Mouse (Mus musculus) right cerebral cortex, postnatal 14 days (tissue): ENCODE results near the gene Yap1.

ENCODE experiments used
- DNase-seq: peaks from one replicate; pipeline ENCODE4 v3.0.0; 2022

Gene Yap1

GRCm38 (mm10) chr9:7971993-7972392, 32.4 kb downstream of the Yap1 start:
- no peak for DNase-seq

GRCm38 (mm10) chr9:7967980-7968379, 36.4 kb downstream of the Yap1 start:
- DNase-seq, result no peak

- no peak for DNase-seq
Observed at GRCm38 (mm10) chr9:7965590-7965989, 38.8 kb downstream of the Yap1 start.

- no peak for DNase-seq
Observed at GRCm38 (mm10) chr9:7963867-7964266, 40.5 kb downstream of the Yap1 start.

- DNase-seq, result no peak
Observed at GRCm38 (mm10) chr9:7962915-7963314, 41.5 kb downstream of the Yap1 start.

- DNase-seq, result no peak
Observed at GRCm38 (mm10) chr9:7961366-7962160, 42.8 kb downstream of the Yap1 start.

- peak; percentile 28 for DNase-seq
Observed at GRCm38 (mm10) chr9:7960382-7960781, 44.0 kb downstream of the Yap1 start.

- DNase-seq, result no peak
Observed at GRCm38 (mm10) chr9:7959301-7959700, 45.1 kb downstream of the Yap1 start.

- DNase-seq, result no peak
Observed at GRCm38 (mm10) chr9:7958025-7958593, 46.3 kb downstream of the Yap1 start.

- no peak for DNase-seq
Observed at GRCm38 (mm10) chr9:7957407-7957806, 47.0 kb downstream of the Yap1 start.

GRCm38 (mm10) chr9:7956400-7956799, 48.0 kb downstream of the Yap1 start:
- DNase-seq, result no peak

- no peak for DNase-seq
Observed at GRCm38 (mm10) chr9:7952886-7953285, 51.5 kb downstream of the Yap1 start.

GRCm38 (mm10) chr9:7950211-7950644, 54.2 kb downstream of the Yap1 start:
- DNase-seq, result peak; percentile 47

GRCm38 (mm10) chr9:7947946-7948345, 56.5 kb downstream of the Yap1 start:
- no peak for DNase-seq

GRCm38 (mm10) chr9:7943796-7944462, 60.5 kb downstream of the Yap1 start:
- DNase-seq, result no peak

- DNase-seq, result no peak
Observed at GRCm38 (mm10) chr9:7942701-7943100, 61.7 kb downstream of the Yap1 start.

GRCm38 (mm10) chr9:7940075-7940474, 64.3 kb downstream of the Yap1 start:
- DNase-seq, result no peak

- DNase-seq, result no peak
Observed at GRCm38 (mm10) chr9:7934419-7934818, 70.0 kb downstream of the Yap1 start.

- DNase-seq, result no peak
Observed at GRCm38 (mm10) chr9:7929552-7929951, 74.8 kb downstream of the Yap1 start.

GRCm38 (mm10) chr9:7928866-7929265, 75.5 kb downstream of the Yap1 start:
- DNase-seq, result no peak

- DNase-seq, result no peak
Observed at GRCm38 (mm10) chr9:7928207-7928793, 76.1 kb downstream of the Yap1 start.

- no peak for DNase-seq
Observed at GRCm38 (mm10) chr9:7914925-7915324, 89.5 kb downstream of the Yap1 start.

GRCm38 (mm10) chr9:7914487-7914886, 89.9 kb downstream of the Yap1 start:
- DNase-seq, result peak; percentile 30

GRCm38 (mm10) chr9:7913953-7914352, 90.4 kb downstream of the Yap1 start:
- no peak for DNase-seq
